Mouse (Mus musculus) kidney, postnatal 14 days (tissue): ENCODE data around the gene Arntl2.
"Not testable (repeated sequence)": the region's sequence is repeated elsewhere in the genome, so short reads cannot be mapped to it uniquely, and the experiment has no call there.

Experiments
- DNase-seq: peaks from one replicate; pipeline ENCODE4 v3.0.0; 2022; ENCODE audit warnings: mixed read lengths

The Arntl2 gene

DNA sequence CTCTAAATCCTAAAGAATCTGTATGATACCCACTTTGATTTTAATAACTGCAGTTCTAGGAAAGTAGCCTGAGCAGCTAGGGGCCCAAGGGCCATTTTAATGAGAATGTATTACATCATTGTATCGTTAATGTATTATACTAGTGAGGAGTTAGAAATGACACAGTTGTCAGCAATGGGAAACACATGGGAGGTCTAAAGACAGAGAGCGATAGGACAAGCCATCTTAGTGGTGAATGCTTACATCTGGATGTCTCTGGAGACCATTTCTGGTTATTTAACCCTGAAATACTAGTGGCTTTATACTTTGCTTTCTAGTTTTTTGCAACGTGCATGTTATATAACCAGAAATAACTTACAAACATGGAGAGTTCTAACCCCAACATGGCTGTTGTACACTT is 56.1 kb downstream of the Arntl2 start:
- no peak for DNase-seq

DNA sequence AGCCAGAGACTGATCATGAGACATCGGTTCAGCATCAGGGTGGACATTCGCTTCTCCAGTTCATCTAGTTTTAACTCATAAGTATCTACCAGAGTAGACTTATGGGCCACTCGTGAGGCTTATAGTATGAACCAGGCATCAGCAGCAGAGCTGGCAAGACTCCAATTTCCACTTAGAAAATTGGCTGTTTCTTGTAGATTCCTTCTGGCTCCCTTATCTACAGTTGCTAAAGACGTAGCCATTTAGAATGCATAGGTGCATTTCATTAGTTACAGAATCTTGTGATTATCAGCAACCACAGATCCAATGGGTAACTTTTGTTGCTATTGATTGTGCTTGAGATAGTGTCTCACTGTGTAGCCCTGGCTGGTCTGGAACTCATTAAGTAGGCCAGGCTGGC is 56.9 kb downstream of the Arntl2 start:
- DNase-seq, result no peak

DNA sequence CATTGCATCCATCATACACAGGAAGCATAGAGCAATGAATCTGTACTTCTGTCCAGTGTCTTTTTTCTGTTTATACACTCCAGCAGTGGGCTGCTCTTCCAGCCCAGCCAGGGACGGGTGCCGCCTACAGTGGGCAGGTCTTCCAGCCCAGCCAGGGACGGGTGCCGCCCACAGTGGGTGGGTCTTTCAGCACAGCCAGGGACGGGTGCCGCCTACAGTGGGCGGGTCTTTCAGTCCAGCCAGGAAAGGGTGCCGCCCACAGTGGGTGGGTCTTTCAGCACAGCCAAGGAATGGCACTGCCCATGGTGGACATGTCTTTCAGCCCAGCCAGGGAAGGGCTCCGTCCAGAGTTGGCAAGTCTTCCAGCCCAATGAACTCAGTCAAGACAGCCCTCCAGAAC is 59.3 kb downstream of the Arntl2 start:
- DNase-seq, result no peak

DNA sequence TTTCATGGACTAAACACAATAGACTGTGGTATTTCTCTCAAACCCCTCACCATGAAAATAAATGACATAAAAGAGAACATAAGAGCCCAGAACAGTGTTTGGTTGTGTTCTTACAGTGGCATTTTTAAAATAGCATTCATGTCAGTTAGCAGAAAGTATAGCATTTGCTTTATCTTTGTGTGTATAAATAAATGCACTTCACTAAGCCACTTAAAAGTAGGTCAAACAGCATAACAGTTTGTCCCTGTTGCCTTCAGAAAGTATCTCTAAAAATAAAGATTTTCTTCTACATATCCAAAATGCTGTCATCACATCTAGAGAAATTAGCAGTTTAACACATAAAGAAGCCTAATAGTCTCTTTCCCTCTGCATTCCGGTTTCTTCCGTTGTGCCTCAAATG is 61.5 kb downstream of the Arntl2 start:
- no peak for DNase-seq

DNA sequence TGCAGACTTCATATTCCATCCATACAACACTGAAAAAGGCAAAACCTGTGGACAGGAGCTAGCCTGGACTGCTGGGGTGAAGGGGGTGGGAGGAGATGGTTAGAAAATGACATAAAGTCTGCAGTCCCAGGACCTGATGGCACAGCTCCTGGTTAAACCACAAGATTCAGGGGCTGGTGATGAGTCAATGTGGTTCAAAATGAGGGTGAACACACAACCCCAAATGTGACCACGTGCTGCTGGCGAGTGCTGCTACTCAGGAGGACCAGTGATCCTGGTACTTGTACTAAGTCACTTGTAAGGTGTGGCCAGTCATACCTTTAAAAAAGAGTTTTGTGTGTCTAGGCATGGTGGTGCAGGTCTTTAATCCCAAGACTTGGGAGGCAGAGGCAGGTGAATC is 67.3 kb downstream of the Arntl2 start:
- DNase-seq, result no peak

DNA sequence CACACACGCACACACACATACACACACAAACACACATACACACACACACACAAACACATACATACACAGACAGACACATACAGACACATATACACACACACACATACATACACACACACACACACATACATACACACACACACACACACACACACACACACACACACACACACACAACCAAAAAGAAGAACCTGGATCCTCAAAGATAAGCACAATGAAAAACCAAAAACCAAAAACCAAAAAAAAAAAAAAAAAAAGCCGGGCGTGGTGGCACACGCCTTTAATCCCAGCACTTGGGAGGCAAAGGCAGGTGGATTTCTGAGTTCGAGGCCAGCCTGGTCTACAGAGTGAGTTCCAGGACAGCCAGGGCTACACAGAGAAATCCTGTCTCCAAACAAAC is 68.5 kb downstream of the Arntl2 start:
- not testable (repeated sequence) for DNase-seq

DNA sequence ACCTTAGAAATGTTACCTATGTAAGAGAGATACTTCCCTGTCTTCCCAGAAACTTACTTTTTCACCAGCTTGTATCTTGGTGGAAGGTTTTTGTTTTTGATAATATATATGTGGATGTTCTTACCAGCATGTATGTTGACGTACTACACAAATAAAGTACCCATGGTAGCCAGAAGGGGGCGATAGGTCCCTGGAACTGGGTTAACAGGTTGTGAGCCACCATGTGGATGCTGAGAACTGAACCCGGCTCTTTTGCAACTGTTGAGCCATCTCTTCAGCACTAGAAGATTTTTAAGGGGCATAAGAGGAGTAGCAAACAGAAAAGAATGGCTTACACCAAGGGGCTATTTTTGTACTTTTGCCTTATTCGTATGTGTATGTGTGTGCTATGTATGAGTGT is 69.8 kb downstream of the Arntl2 start:
- no peak for DNase-seq

DNA sequence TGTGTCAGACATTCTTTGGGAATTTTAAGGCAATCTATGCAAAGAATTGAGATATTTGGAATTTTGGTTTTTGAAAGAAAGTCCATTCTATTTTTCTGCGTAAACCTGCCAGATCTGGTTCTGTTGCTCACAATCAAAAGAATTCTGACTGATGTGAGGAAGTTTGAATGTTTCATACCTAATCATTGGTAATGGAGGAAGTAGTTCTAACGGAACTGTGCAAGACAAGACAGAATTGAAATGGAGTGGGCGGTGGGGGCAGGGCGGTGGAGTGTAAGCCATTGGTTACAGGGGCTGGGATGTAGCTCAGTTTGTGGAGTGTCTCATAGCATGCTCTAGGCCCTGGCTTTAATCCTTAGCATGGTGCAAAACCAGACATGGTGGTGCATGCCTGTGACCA is 76.1 kb downstream of the Arntl2 start:
- DNase-seq, result no peak

DNA sequence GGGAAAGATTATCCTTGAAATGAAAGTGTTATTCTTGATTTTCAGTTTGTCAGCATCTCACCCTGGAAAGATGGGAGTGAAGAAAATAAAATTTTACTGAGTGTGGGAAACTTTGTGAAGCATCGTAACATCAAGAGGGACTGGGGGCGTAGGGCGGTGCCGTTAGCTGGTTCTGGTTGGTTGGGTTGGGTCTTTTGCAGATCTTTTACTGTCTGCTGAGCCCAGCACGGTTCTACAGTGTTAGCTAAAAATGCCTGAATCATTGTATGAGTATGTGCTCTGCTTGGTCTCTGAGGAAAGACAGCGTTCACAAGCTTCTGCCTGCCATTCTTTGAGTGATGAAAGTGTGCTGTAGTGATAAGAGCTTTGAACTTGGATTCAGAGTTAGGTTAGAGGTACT is 78.6 kb downstream of the Arntl2 start:
- no peak for DNase-seq

DNA sequence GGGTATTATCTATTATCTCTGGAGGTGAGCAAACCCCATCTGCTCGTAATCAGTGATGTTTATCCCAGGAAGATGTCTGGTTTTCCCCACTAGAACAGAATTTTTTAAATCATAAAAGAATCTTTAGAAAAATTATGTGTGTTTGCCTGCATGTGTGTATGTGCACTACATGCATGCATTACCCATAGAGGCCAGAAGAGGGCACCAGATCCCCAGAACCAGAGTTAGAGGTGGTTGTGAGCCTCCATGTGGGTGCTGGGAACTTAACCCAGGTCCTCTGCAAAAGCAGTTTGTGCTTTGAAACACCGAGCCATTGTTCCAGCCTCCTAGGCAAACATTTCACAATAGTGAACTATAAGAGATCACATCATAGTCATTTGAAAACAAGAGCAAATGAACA is 81.0 kb downstream of the Arntl2 start:
- no peak for DNase-seq

DNA sequence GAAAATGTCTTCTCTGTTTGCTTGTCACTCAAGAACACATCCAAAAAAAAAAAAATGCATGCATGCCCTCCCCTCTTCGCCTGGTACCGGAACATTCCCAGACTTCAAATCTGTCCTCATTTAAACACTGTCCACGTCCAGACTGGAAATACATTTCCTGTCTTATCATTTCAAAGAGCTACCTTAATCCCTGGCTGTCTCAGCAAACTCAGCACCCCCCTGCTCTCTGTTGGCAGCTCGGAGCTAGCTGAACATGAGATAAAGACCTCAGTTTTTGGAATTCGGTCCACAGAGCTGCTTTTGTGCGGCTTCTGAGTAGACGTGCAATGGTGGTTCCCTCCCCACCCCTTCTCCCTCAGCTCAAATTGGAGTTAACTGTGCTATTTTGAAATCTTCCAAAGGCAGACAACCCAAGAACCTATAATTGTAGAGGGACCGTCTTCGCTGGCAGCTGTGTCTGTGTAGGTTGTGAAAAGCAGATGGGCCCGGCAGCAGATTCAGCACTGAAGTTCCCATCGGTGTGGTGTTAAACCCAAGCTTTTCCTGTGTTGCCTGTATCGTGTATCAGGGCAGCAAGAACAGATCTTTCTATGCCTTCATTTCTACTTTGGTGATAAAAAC is 81.7 kb downstream of the Arntl2 start:
- no peak for DNase-seq

DNA sequence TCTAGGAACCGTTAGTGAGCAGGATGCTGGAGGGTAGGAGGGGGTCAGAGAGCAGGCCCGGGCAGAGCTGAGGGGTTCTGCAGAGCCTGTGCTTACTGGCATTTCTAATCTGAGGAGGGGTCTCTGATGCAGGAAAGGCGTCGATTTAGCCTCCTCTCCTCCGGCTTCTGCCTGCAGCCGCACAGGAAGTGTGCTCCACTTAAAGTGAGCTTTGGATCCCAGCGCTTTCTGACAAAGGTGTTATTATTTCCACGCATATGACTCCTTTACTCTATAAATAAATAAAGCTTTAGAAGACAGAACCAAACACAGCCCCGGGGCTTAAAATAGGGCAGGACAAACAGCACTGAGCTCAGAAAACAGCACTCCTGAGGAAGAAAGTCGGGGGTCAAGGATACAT is 83.1 kb downstream of the Arntl2 start:
- DNase-seq, result no peak

DNA sequence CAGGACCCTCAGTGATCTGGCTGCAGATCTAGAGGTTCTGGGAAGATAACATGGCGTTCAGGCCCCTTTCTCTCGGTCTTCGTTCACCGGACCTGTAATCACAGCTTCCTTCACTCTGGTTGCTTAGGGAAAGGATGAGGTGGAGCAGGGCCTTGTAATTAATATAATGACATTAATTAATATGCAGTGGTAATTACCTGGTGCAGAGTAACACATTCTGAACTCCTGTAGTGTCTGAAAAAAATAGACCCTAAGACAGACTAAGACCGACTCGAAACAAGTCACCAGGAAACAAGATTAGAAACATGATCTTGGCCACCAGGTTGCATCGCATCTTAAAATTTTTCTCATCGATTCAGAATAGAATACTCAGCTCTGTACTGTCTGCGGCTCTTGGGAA is 84.0 kb downstream of the Arntl2 start:
- DNase-seq, result no peak

DNA sequence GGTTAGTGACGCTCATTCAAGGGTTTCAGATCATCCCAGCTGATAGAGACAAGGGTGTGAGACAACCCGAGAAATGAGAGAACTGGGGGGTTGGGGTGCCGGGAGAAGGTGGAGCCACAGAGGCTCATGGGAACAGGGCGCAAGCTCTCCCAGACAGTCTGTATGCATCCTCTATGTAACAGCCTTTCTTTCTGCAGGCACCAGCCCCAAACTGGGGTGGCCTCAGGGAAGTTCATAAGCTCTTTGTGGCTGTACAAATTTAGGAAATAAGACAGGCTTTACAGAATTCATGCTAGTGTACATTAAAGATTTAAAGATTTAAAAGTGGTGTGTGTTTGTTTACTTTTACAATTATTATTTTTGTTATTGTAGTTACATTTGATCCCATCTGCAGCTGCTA is 84.4 kb downstream of the Arntl2 start:
- no peak for DNase-seq

DNA sequence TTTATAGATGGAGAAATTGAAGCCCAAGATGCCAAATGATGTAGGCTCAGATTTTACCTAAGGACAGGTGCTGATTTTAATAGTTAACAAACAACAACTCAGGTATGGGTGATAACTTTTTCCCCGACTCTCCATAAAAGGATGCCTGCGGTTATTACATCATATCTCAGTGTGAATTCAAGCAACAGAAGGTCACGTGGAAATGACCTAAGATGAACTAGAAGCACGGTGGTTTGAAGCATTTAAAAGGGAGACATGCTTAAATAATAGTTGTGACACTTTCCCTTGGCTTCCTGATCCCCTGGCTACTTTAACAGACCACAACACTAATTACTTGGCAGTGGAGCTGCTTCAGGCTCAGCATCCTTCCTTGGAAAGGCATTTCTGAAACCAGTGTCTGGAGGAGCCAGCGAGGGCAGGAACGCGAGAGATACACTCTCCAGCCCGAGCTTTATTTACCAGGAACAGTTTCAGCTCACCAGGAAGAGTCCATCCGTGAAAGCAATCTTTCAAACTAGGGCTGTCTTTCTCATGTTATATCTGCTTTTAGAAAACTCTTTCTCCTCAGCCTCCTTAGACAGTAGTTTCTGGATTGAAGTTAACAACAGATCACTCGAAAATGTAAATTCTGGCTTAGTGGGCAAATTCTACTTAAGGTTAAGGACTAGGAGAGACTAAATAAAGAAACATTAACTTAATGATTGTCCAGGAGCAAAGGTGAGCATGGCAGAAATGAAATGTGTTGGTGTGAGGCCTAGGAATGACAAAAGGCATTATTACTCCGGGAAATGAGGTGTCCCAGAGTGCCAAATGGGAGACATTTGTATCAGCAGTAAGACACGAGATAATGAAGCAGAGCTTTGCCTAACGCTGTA is 86.3 kb downstream of the Arntl2 start:
- DNase-seq, result no peak
